Mouse (Mus musculus) ovary, adult 18-20 months (tissue): ENCODE results near the gene Cox10.

Source experiments
- DNase-seq: peaks from one replicate; pipeline ENCODE4 v3.0.0; 2022; ENCODE audit warnings: low spot score, mixed read lengths

Cox10 gene

DNA sequence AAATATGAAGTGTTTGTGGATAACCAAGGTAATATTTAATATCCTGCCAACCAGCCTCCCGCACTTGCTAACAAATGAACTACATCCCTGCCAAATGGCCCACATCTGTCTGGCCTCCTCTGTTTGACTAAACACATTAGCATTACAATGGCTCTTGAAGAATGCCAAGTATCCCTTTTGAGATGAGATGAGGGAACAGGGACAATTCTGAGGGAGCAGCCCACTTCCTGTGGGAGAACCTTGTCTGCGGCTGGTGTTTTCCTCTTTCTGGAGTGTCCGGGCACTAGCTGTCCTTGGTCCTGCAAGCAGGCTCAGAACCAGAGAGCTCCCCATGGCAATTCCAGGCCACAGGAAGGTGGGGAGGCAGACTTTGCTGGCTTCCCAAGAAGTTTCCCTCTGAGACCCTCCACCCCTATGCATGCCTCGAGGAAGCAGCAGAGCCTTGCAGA, 126.5 kb downstream of the Cox10 start:
- no peak for DNase-seq

DNA sequence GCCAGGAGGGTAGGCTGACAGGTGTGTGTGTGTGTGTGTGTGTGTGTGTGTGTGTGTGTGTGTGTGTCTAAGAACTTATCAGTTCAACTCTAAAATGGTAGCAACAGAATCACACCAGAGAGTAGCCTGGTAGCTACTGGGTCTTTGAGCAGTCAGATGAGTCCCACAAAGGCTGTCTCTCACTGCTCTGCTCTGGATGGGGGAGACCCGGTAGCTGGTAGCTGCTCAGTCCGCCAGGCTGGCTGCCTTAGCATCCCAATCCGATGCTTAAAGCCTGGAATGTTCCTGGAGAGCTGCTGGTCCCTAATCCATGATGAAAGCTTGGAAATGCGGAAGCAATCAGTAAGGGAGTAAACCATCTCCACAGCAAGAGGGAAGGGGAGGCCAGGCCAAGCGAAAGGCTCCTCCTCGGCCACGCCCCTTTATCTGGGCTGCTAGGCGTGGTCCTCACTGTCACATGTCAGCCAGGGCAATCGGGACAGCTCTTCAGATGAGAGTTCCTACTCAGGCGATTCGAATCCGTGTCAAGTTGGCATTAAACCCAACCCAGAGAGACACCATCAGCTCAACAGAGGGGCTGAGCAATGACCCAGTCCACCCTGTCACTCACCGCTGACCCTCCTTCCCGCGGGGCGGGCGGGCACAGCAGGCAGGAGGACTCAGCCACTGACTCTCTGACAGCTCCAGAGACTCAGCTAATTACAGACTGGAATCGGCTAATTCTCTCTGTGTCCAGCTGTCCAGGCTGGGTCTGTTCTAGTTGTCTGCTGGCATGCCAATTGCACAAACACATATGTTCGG, 127.2 kb downstream of the Cox10 start:
- peak; percentile 15 for DNase-seq

- DNase-seq: no peak
These were observed 130.9 kb downstream of the Cox10 start for GRCm38 (mm10) chr11:63948371-63948770.

GRCm38 (mm10) chr11:63947024-63947423, 132.2 kb downstream of the Cox10 start:
- DNase-seq: no peak

GRCm38 (mm10) chr11:63943947-63944346, 135.3 kb downstream of the Cox10 start:
- DNase-seq: no peak

GRCm38 (mm10) chr11:63943268-63943890, 135.9 kb downstream of the Cox10 start:
- DNase-seq: no peak

DNA sequence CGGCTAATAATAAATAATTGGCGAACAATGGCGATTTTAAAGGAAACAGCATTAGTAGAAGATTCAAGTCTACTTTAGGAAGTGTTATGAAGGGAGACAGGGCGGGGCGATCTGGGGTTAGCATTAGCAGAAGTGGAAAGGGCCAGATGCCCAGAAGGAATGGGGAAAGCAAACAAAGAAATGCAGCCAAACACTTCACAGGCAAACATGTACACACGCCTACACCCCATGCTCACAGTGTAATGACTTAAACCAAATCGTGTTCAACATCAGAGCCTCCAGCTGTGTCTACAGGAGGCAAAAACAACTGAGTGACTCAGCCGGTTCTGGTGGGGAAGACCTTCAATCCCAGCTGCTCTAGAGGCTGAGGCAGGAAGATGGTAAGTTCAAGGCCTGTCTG, 137.1 kb downstream of the Cox10 start:
- DNase-seq: no peak

DNA sequence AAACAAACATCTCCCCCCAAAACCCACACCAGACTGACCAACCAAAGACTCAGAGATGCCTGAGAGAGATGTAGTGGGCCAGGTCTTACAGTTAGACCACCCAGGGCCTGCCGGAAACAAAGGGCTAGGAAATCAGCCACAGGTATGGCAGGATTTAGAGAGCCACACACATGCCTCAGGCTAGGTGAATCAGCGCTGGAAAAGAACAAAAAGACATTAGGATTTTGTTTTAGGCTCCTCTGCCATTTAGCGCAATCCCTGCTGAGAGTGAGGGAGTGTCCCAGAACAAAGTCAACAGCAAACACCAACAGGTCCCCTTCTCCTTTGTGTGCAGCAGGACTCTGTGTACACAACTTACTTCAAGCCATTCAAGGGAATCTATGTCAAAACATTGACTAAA, 142.6 kb downstream of the Cox10 start:
- DNase-seq: no peak

GRCm38 (mm10) chr11:63926901-63927300, 152.4 kb downstream of the Cox10 start:
- no peak for DNase-seq

DNA sequence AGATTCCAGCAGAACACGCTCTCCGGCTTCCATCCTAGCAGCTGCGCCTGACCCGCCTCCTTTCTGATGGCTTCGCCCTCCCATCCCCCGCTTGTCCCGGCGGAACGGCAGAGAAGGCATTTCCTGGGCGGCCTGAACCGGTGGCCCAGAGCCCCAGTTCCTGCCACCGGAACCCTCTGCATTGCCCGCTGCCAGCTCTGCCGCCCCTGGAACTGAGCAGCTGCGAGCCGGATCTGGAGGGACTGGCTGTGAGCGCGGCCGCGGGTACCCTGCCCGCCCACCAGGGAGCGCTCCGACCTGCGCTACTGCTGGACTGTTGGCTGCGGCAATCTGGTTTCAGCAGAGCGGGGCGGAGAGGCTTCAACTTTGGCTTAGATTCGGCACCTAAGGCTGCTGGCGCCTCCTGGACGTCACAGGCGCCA, 154.1 kb downstream of the Cox10 start:
- peak; percentile 45 for DNase-seq

- DNase-seq: no peak
These were observed 154.9 kb downstream of the Cox10 start for GRCm38 (mm10) chr11:63924286-63924930.

DNA sequence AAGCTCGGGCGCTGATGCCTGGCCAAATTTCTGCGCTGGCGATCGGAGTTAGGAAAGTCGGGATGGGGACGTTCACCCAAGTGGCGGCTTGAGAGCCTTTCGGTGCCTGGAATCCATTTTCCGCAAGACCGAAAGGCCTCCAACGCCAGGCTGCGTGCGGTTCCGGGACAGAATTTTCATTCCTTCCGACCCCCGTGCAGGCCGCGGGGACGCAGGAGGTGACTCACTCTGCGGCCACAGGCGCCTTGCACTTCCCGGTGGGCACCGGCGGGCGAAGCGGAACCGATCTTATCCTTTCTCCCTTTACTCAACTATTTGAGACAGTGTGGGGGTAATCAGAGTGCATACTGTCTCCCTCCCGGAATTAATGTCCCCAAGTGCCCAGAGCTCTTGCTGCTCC, 155.9 kb downstream of the Cox10 start:
- no peak for DNase-seq

GRCm38 (mm10) chr11:63922091-63922621, 157.1 kb downstream of the Cox10 start, which contains the start of gene Hs3st3b1:
Gene Hs3st3b1, minus strand, starts transcription at chr11:63922290.
- peak; percentile 95 for DNase-seq

DNA sequence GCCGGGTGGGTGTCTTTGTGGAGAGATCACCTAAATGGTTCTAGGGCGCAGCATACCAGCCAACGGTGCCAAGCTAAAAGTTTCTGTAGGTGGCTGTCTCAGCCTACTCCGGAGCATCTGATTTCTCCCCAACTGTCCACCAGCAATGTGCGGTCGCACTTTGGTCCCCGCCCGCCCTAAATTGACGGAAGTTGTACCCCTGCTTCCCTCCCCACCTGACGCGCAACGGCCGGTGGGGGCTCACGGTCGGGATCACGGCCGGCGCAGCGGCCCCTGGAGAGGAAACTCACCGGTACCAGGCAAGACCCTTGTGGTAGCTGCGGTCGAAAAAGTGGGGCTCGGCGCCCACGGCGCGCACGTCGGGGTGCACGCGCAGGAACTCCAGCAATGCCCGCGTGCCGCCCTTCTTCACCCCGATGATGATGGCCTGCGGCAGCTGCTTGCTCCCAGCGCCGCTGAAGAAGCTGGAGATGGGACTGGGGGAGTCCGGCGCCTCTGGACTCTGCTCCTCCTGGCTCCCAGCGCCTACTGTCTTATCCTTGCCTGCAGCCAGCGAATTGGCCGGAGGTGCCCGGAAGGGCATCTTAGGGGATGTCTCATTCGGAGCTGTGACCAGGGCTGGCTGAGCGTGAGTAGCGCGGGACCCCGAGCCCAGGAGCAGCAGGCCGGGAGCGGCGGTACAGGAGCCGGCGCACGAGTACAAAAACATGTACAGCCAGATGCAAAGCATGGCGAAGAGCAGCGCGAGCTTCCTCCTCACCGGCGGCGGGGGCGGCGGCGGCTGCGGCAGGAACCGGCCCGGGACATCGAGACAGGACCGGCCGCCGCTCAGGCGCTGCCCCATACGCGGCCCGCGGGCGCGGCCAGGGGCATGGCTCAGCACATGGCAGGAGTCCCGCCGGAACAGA, 158.0 kb downstream of the Cox10 start:
- no peak for DNase-seq

DNA sequence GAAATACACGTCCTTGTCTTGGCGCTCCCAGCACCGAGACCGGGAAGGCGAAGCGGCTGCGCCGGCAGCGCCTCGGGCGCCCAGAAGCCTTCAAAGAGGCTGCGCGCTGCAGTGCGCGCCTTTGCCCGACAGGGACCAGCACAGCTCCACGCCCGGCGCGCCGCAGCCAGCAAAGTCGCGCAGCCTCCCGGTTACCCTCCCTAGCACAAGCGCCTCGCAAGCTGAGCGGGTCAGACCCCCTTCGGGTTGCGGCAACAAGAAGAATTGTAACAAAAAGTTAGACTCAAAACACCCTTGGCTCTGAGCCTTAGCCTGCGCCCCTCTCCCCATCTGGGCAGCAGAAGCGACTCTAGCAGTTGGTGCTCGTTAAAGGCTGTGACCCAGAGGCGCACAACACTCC, 158.7 kb downstream of the Cox10 start:
- DNase-seq: peak; percentile 51

DNA sequence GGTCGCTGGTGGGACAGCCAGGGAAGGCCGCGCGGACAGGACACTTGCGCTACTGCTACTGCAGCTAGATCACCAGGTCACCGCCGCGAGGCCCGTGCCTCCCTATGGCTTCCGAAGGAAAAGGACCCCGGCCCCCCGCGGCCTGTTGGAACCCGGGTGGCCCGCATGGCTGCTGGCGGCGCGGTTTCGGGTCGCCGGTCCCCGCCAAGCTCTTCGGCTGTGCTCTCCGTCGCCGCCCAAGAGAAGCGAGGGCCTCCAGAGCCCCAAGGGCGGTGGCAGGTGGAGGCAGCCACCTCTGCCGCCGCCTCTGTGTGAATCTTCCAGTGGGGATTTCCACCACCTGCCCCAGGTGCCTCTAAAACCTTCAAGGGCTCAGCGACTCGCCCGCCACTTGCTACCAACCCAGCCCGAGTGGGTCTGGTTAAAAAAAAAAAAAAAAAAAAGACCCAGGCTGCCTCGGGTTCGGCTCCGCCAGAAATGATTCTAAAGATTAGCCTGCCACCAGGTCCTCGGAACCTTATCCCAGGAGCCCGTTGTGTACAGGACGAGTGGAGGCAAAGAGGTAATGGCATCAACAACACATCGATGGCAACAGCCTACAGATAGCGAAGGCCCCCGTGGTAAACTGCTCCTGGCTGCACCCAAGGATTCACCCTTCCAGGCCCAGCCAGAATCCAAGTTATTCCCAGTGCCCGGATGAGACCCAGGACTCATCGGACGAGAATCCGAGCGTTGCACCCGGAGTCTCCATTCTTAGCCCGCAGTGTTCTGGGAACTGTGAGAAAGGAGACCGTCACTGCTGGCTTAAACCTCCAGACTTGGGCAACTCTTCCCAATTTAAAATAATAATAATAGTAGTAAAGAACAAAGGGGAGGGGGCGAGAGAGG, 159.8 kb downstream of the Cox10 start:
- no peak for DNase-seq

DNA sequence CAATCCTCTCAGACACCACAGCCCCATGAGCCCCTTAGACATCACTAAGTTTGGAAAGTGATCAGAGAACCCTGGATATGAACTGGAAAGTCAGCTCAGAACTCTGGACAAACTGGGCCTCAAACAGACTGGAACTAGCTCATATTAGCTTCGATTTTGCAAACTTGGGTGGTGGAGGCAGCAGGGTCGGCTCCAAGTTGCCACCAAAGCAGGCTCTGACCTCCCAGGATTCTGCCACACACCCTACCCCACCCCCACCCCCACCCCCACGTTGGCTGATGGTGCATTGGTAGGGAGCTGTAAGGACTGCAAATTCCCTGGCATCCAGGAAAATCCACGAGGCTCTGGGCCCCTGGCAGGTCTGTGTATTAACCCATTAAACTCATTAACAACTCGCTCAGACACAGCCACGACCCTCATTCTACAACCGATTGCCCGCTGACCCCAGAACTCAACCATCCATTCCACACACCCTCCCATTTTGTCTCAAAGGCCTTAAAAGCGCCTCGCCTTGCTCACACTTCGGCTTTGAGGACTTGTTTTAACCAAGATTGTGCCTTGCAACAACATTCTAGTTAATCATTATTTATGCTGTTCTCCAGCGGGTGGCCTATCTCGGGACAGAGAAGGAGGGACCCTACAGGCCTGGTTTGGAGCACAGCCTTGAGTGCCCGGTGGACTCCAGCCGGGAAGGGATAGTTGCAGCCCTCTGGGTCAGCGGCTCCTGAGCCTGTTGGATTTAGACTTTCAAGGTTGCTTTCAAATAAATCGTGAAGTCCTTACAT, 160.8 kb downstream of the Cox10 start:
- no peak for DNase-seq

- DNase-seq: no peak
These were observed 161.7 kb downstream of the Cox10 start for GRCm38 (mm10) chr11:63917561-63917960.

DNA sequence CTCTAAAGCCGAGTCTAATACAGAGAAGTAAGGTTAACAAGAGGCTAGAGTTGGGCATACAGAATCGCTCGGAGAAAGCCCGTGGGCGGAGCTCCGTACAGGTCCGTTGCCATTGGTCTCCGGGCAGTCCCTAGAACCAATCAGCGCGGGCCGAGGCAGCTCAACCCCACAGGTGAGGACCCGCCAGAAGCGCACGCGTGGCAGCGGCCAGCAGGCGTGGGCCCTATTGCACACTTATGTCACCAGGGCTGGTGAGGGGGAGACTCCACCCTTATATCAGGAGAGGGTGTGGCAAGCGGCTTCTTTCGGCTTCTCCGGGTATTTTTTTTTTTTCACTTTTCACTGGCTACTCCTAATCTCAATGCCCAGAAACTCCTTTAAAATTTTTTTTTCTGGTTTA, 164.9 kb downstream of the Cox10 start:
- DNase-seq: peak; percentile 82

DNA sequence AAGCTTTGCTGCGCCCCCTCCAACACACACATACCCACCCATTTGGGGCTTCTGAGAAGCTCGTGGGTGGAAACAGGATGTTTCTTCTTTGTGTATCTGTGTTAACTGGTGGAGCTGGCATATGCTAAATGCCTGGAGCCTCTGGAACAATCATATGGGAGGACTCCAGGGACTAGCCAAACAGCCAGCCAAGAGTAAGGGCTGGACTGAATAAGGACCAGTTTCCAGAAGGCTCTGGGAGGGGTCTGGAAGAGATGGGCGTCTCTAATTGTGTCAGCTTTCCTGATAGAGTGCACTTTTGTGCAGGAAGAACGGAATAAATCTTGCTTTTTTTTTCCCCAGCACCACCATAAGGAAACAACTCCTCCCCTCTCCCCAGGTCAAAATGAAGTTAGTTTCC, 165.3 kb downstream of the Cox10 start:
- no peak for DNase-seq
